Mouse (Mus musculus): ENCODE measurements at regions not wholly inside any gene's neighbourhood (a gene's known extent, or its start where the extent isn't known, plus 50 kb on each side); places are given as distances from the start of the nearest gene placed in this dataset.

DNA sequence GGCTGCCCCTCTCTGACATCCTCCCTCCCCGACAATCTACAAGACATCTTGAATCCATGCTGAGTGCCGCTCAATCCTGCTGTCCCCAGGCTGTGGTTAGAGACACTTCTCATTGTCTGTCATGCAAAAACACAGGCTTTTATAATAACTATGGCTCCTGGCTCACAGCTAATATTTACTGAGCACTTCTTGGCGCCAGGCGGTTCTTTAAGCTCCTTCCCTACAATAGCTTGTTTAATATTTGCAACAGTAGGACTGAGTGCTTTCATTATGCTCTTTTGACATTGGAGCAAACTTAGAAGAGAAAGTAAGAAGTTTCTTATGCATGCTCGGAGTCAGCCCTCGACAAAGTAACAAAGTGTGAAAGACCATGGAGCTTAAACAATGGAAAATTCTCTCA lies 151.6 kb upstream of the Irx6 start:
- no peaks in the 10 kb centered on the region for H3K36me3 ChIP-seq
- no peak overlapping the region for H3K4me2 ChIP-seq
- 80% methylated on average over 6 of the region's 6 CpGs for WGBS
- ATAC-seq (ENCODE audit: extremely low read depth, insufficient number of reproducible peaks, low FRiP score, low TSS enrichment) = no peak
- H3K9me3 ChIP-seq = peaks cover 5% of the 10 kb centered on the region
- H3K9ac ChIP-seq = no peak overlapping the region
- H3K4me1 ChIP-seq = no peaks in the 10 kb centered on the region
- no peak overlapping the region for H3K27ac ChIP-seq (replicated peaks)
- no peak overlapping the region for H3K4me3 ChIP-seq
- H3K27me3 ChIP-seq (replicated peaks) = no peaks in the 10 kb centered on the region

DNA sequence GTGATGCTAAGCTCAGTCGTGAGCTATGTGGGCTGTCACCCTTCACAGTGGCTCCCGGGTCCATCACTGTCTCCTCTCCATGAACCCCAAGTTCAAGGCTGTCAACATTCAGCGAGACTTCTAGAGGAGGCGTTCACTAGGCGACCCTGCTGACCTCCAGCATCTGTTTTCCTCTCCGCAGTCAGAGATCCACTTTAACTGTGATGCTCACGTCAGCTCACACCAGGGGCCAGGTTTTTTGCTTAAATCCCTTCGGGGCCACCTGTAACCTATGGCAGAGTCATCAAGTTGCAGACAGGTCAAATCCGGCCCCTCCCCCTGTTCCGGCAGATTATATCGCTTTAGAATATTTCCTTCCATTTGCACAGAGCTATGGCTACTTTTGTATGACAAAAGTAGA lies 144.3 kb upstream of the Irx6 start:
- no peak overlapping the region for H3K4me3 ChIP-seq

DNA sequence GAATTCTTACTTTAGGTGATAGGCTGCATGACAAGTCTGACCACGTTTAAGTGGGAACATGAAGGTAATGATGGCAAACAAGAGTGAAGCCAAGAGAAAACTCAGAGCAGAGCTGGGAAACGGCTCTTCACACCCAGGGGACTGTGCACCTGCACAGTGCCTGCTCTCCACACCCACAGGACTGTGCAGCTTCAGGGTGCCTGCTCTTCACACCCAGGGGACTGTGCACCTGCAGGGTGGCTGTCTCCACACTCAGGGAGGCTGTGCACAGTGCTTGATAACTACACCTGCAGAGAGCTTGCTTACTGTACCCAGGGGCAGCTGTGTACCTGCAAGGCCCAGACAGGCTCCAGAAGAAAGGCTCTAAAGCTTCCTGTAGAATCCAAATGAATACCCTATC lies 133.5 kb upstream of the Irx6 start:
- ATAC-seq (ENCODE audit: extremely low read depth, insufficient number of reproducible peaks, low FRiP score, low TSS enrichment) = no peak
- 39% methylated on average over 2 of the region's 2 CpGs for WGBS
- H3K27ac ChIP-seq (replicated peaks) = no peak overlapping the region
- no peaks in the 10 kb centered on the region for H3K36me3 ChIP-seq
- H3K9ac ChIP-seq = no peak overlapping the region
- no peaks in the 10 kb centered on the region; the same call in 1 of the 2 replicates for H3K9me3 ChIP-seq
- no peaks in the 10 kb centered on the region for H3K4me1 ChIP-seq
- no peaks in the 10 kb centered on the region for H3K27me3 ChIP-seq (replicated peaks)
- H3K4me2 ChIP-seq = no peak overlapping the region
- H3K4me3 ChIP-seq = no peak overlapping the region

More for the DNA sequence above, 144.3 kb upstream of the Irx6 start:
- Histone ChIP-seq H3K27me3 (replicated peaks) (no peaks in the 10 kb centered on the region), H3K4me2 (no peak overlapping the region), H3K27ac (replicated peaks) (no peak overlapping the region), H3K36me3 (no peaks in the 10 kb centered on the region), H3K9ac (no peak overlapping the region), H3K4me1 (no peaks in the 10 kb centered on the region), H3K9me3 (no peaks in the 10 kb centered on the region)
- WGBS = 64% methylated on average over 11 of the region's 11 CpGs
- no peak for ATAC-seq (ENCODE audit: extremely low read depth, insufficient number of reproducible peaks, low FRiP score, low TSS enrichment)

DNA sequence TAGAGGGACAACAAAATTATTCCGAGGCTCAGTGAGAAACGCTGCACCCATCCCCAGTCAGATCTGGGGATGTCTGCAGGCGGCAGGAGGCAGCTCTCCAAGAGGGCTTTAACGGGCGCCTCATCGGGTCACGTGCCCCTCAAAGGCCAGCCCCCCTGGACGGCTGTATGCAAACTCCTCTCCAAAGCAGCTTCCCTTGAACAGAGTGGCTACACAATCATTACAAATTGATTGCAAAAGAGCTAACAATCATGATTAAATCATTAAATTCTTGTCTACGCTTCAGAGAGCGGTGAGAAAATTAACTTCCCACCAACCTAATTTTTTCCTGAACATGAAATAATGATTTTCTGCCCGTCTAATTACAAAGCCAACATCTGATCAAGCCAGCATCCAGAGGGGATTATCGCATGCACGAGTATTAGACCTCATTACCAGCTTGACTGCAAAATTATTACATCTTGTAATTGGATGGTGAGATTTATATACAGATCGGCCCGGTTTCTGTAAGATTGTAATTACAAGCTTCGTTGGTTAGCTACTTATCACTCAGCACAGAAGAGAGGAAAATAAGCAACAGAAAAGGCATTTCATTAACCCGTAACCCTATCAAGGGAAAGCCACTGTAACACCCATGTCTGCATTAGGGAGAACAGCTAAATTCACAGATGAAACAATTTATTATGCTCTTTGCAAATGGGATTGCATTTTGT lies 128.6 kb upstream of the Irx6 start:
- Histone ChIP-seq H3K9me3 (no peaks in the 10 kb centered on the region; the same call in 1 of the 2 replicates), H3K27ac (replicated peaks) (no peak overlapping the region), H3K4me2 (no peak overlapping the region), H3K4me3 (no peak overlapping the region), H3K9ac (no peak overlapping the region), H3K4me1 (no peaks in the 10 kb centered on the region), H3K27me3 (replicated peaks) (no peaks in the 10 kb centered on the region), H3K36me3 (no peaks in the 10 kb centered on the region)
- ATAC-seq (ENCODE audit: extremely low read depth, insufficient number of reproducible peaks, low FRiP score, low TSS enrichment) = no peak
- 47% methylated on average over 17 of the region's 17 CpGs for WGBS

DNA sequence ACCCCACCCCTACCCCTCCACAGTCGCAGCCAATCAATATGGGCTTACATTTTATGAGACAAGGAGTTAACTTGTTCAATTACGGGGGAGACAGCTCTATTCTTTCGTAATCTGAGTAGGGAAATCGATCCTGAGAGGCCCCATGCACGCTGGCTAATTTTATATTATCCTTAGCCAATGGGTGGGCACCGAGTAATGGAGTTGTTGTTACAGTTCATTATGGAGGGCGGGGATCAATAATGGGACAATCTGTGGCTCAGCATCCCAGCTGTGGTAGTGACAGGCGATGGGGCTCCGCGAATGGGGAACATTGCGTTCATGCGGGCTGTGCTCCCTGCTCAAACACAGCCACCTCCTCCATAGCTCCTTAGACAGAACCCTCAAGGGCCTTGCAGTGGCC lies 118.9 kb upstream of the Irx6 start:
- ATAC-seq (ENCODE audit: extremely low read depth, insufficient number of reproducible peaks, low FRiP score, low TSS enrichment) = no peak
- WGBS = 81% methylated on average over 12 of the region's 12 CpGs
- Histone ChIP-seq H3K4me2 (no peak overlapping the region), H3K4me1 (no peaks in the 10 kb centered on the region), H3K27me3 (replicated peaks) (no peaks in the 10 kb centered on the region), H3K27ac (replicated peaks) (no peak overlapping the region), H3K4me3 (no peak overlapping the region), H3K36me3 (no peaks in the 10 kb centered on the region), H3K9me3 (0 out of 2 replicates have a peak, but pooled peaks cover 5% of the 10 kb centered on the region), H3K9ac (no peak overlapping the region)

DNA sequence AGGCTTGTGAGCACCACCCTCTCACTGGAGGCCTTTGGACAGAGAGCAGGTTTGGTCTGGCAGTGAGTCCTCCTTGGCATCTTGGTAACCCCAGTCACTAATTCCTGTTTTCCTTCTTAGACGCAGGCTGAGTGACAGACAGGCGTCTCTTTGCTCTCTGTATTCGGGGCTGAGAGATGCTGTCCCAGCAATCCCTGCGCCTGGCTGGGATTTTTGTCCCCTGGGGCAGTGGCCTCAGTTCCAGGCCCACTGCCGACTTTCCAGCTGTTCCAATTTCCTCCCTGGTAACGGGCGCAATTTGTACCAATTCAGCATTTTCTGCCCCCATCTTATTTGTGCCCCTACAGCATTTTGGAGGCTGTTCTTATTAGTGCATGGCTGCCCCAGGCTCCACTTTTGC lies 118.5 kb upstream of the Irx6 start:
- Histone ChIP-seq H3K27me3 (replicated peaks) (no peaks in the 10 kb centered on the region), H3K4me2 (no peak overlapping the region), H3K9me3 (0 out of 2 replicates have a peak, but pooled peaks cover 5% of the 10 kb centered on the region), H3K9ac (no peak overlapping the region), H3K36me3 (no peaks in the 10 kb centered on the region), H3K4me1 (no peaks in the 10 kb centered on the region), H3K27ac (replicated peaks) (no peak overlapping the region), H3K4me3 (no peak overlapping the region)
- no peak for ATAC-seq (ENCODE audit: extremely low read depth, insufficient number of reproducible peaks, low FRiP score, low TSS enrichment)
- WGBS = 73% methylated on average over 7 of the region's 7 CpGs

DNA sequence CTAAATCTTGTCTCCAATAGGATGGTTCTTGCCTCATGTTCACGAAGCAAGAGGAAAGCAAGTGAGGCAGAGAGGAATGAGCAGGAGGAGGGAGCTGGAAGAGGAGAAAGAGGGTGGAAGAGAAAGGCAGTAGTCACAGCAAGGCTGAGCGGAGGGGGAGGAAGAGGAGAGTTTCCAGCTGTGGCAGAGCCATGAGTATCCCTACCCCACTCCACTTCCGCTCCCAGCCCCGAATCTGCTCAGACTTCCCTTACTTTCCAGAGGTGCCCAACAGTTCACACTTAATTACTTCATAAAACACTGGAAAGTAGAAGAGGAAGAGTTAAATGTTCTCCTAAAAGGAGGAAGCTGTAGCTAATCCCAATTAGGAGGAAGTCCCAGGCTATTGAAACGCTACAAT lies 111.6 kb upstream of the Irx6 start:
- WGBS = 79% methylated on average over 5 of the region's 5 CpGs

DNA sequence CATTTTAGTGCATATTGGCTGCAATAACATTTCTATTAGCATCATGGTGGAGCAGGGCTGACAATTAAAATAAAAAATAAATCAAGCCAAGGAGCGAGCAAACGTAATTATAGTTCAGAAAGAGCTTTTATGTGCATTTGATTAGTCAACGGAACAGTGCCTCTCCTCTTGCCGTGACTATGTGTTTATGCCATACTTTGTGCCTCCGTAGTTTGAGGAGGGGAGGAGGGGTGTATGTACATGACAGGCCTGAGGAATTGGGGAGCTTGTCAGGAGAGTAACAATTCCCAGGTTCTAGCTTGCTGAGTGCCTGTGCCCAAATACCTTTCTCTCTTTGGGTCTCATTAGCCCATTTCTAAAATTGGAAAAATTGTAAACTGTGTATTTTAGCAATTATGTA lies 111.1 kb upstream of the Irx6 start:
- no peak overlapping the region for H3K4me2 ChIP-seq

More for the DNA sequence above, 111.6 kb upstream of the Irx6 start:
- no peaks in the 10 kb centered on the region for H3K36me3 ChIP-seq
- no peaks in the 10 kb centered on the region for H3K4me1 ChIP-seq
- no peak for ATAC-seq (ENCODE audit: extremely low read depth, insufficient number of reproducible peaks, low FRiP score, low TSS enrichment)
- H3K9ac ChIP-seq = no peak overlapping the region
- no peak overlapping the region for H3K4me2 ChIP-seq
- no peak overlapping the region for H3K4me3 ChIP-seq
- H3K9me3 ChIP-seq = no peaks in the 10 kb centered on the region
- no peaks in the 10 kb centered on the region for H3K27me3 ChIP-seq (replicated peaks)
- no peak overlapping the region for H3K27ac ChIP-seq (replicated peaks)

DNA sequence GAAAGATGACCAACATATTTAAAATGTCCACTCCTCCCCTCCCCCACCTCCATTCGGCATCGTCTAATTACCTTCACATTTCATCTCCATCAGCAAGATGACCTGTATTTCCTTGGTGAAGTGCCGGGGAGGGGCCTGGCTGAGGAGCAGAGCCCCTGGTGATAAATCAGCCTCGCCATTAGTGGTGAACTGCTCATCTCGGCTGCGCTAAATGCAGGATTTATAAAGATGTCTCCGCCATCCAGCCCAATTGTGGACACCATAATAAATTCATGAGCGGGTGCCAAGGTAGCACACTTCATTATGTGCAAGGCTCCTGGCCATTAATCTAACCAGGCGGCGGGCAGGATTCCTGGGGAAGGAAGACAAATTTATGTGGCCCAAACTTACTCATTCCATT lies 104.4 kb upstream of the Irx6 start:
- H3K4me1 ChIP-seq = no peaks in the 10 kb centered on the region
- H3K9ac ChIP-seq = no peak overlapping the region
- no peak overlapping the region for H3K27ac ChIP-seq (replicated peaks)
- H3K4me2 ChIP-seq = no peak overlapping the region
- H3K36me3 ChIP-seq = no peaks in the 10 kb centered on the region
- WGBS = 74% methylated on average over 10 of the region's 10 CpGs
- no peak for ATAC-seq (ENCODE audit: extremely low read depth, insufficient number of reproducible peaks, low FRiP score, low TSS enrichment)
- no peaks in the 10 kb centered on the region for H3K27me3 ChIP-seq (replicated peaks)
- H3K4me3 ChIP-seq = no peak overlapping the region
- no peaks in the 10 kb centered on the region for H3K9me3 ChIP-seq

More for the DNA sequence above, 111.1 kb upstream of the Irx6 start:
- Histone ChIP-seq H3K27me3 (replicated peaks) (no peaks in the 10 kb centered on the region), H3K27ac (replicated peaks) (no peak overlapping the region), H3K9ac (no peak overlapping the region), H3K36me3 (no peaks in the 10 kb centered on the region), H3K9me3 (no peaks in the 10 kb centered on the region), H3K4me1 (no peaks in the 10 kb centered on the region), H3K4me3 (no peak overlapping the region)
- WGBS = 72% methylated on average over 5 of the region's 5 CpGs
- no peak for ATAC-seq (ENCODE audit: extremely low read depth, insufficient number of reproducible peaks, low FRiP score, low TSS enrichment)

DNA sequence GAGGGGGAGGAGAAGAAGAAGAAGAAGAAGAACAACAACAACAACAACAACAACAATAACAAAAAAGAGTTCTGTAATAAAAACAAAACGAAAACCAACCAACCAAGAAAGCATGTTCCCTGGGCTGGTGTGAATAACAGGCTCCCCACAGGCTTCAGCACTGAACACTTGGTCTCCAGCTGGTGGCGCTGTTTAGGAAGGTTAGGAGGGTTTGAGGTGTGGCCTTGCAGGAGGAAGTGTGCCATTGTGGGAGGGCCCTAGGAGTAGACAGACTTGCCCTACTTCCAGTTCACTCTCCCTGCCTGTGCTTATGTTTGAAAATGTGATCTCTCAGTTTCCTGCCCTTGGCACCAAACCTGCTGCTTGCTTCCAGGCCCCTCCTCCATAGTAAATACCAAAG lies 94.6 kb upstream of the Irx6 start:
- H3K4me3 ChIP-seq = no peak overlapping the region
- H3K36me3 ChIP-seq = no peaks in the 10 kb centered on the region
- 0 out of 2 replicates have a peak, but pooled peaks cover 5% of the 10 kb centered on the region for H3K9me3 ChIP-seq
- no peak overlapping the region for H3K27ac ChIP-seq (replicated peaks)
- H3K27me3 ChIP-seq (replicated peaks) = no peaks in the 10 kb centered on the region
- H3K4me1 ChIP-seq = no peaks in the 10 kb centered on the region
- no peak overlapping the region for H3K9ac ChIP-seq
- H3K4me2 ChIP-seq = no peak overlapping the region
- ATAC-seq (ENCODE audit: extremely low read depth, insufficient number of reproducible peaks, low FRiP score, low TSS enrichment) = no peak
- WGBS = 56% methylated on average over 2 of the region's 2 CpGs

DNA sequence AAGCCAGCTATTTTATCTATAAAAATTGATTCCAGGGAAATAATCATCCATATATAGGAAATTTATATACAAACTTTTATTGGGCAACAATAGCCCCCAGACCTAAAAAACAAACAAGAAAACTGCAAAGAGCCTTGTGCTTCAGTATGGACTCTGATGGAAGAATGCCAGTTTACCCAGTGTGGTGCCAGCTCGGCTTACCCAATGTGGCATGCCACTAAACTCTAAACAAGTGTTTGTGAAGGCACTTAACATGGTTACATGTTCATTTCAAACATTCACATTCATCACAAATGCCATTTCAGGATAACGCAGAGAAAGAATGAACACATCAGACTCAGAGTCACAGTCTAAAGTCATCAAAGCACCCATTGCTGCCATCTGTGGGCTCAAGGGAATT lies 93.0 kb upstream of the Irx6 start:
- no peak overlapping the region for H3K9ac ChIP-seq
- no peak overlapping the region for H3K4me3 ChIP-seq
- no peak for ATAC-seq (ENCODE audit: extremely low read depth, insufficient number of reproducible peaks, low FRiP score, low TSS enrichment)
- H3K4me1 ChIP-seq = no peaks in the 10 kb centered on the region
- H3K27me3 ChIP-seq (replicated peaks) = no peaks in the 10 kb centered on the region
- no peak overlapping the region for H3K4me2 ChIP-seq
- no peaks in the 10 kb centered on the region for H3K9me3 ChIP-seq
- WGBS = 88% methylated on average over 2 of the region's 2 CpGs
- no peaks in the 10 kb centered on the region for H3K36me3 ChIP-seq
- H3K27ac ChIP-seq (replicated peaks) = no peak overlapping the region

DNA sequence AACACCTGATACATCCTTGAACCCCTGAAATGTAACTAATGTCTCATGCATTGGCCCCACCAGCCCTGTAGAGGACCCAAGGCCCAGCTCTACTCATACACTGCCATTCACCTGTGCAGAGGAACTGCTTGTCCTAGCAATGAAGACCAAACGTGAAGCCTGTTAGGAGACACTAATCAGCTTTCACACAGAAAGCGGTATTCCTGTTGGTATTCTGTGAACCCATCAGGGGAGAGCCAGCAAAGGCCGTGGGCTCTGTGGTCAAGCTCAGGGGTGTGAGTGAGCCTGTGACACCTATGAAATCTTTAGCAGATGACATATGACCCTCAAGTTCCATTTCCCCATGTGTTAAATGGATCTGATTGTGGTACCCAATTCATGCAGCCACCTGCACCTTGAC lies 73.3 kb upstream of the Irx6 start:
- H3K4me3 ChIP-seq = no peak overlapping the region
- H3K4me1 ChIP-seq = peaks cover 9% of the 10 kb centered on the region
- H3K4me2 ChIP-seq = no peak overlapping the region
- no peak for ATAC-seq (ENCODE audit: extremely low read depth, insufficient number of reproducible peaks, low FRiP score, low TSS enrichment)
- H3K27me3 ChIP-seq (replicated peaks) = no peaks in the 10 kb centered on the region
- 78% methylated on average over 3 of the region's 3 CpGs for WGBS
- H3K9ac ChIP-seq = no peak overlapping the region
- H3K27ac ChIP-seq (replicated peaks) = no peak overlapping the region
- no peaks in the 10 kb centered on the region for H3K36me3 ChIP-seq
- no peaks in the 10 kb centered on the region for H3K9me3 ChIP-seq

Data from heart, embryonic 13.5 days (tissue).